Mouse (Mus musculus): Measurements from ENCODE around the gene Tbx1.
"Not testable (repeated sequence)": the region's sequence is repeated elsewhere in the genome, so short reads cannot be mapped to it uniquely, and the experiment has no call there.

Tbx1 gene

GRCm38 (mm10) chr16:18554721-18555120, 35.8 kb downstream of the Tbx1 start:
- peak; percentile 29 for DNase-seq (ENCODE audit: low read depth, low spot score)

DNA sequence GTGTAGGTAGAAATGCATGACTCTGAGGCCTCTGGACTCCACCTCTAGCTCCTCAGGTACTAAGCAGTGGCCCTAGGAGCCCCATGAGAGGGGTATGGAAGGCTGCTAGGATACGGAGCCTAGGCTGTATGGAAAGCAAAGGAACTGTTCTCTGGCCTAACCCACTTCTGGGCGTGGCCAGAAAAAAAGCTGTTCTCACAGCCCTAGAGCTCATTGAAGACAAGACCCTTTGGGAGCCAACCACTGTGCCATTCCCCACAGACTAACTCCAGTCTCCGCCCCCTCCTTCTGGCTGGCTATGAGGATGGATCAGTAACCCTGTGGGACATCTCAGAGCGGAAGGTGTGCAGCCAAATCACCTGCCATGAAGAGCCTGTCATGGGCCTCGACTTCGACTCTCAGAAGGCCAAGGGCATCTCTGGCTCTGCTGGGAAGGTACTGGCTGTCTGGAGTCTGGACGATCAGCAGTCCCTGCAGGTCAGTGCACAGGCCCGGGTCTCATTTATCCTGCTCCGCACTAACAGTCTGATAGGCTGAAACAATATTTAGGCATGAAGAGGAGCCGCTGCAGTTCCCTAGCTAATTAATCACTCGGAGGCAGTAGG, 38.3 kb downstream of the Tbx1 start:
- no peak for DNase-seq (ENCODE audit: low read depth, low spot score)

- DNase-seq (ENCODE audit: low read depth, low spot score), result peak; percentile 11
These were observed 38.9 kb downstream of the Tbx1 start for GRCm38 (mm10) chr16:18551604-18552003.

- DNase-seq (ENCODE audit: low read depth, low spot score), result no peak
These were observed 42.6 kb downstream of the Tbx1 start for GRCm38 (mm10) chr16:18547891-18548290.

- no peak for DNase-seq (ENCODE audit: low read depth, low spot score)
These were observed 47.2 kb downstream of the Tbx1 start for GRCm38 (mm10) chr16:18543151-18543829.

GRCm38 (mm10) chr16:18539281-18539680, 51.2 kb downstream of the Tbx1 start:
- no peak for DNase-seq (ENCODE audit: low read depth, low spot score)

DNA sequence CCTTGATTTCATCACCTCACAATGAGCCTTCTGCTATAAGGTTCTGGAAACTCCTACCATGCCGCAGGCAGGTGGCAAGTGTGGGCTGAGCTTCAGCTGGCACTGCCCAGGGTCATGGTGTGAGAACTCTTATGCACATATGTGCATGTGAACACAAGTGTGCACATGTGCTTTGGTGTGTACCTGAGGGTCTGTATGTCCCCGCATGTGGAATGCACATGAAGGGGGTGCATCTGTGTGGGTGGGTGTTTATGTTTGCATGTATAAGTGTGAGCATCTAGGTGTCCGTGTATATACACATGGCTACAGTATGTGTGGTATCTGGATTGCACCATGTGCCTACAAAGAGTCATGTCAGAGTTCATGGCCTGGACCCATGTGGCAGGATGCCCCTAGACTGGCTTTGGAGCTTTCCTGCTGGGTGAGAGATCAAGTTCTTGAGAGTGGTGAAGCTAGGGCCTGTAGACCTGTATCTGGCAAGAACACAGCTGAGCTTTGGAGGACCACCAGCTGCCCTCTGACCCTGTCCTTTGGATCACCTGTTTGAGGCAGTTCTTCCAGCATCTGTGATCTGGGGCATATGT, 53.0 kb downstream of the Tbx1 start:
- no peak for DNase-seq (ENCODE audit: low read depth, low spot score)

DNA sequence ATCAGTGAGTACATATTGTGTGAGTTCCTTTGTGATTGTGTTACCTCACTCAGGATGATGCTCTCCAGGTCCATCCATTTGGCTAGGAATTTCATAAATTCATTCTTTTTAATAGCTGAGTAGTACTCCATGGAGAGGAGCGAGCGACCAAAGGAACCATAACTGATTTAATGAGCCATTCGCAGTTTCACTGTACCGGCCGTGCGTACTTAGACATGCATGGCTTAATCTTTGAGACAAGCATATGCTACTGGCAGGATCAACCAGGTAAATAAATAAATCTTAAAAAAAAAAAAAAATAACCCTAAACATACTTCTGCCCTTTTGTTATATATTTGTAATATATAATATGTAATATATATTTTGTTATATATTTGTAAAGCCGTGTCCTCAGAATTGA, 57.4 kb downstream of the Tbx1 start:
- not testable (repeated sequence) for DNase-seq (ENCODE audit: low read depth, low spot score)
